Mouse (Mus musculus): ENCODE measurements around the gene Cdk2ap2. TPM values are rescaled to one million over a fixed set of nuclear protein-coding genes. Genes with fewer than 3 reads are reported as not detected.

Cdk2ap2 gene
- polyA plus RNA-seq, 1 experiment from 2014 or later = 134 TPM

GRCm38 (mm10) chr19:4147782-4148490, 51.0 kb downstream of the Cdk2ap2 start:
- Histone ChIP-seq H3K4me3 (ENCODE audit: low read depth, low read length) (peak overlapping the region; percentile 91), H3K27ac (replicated peaks) (peak overlapping the region; percentile 58; the same call in 1 of the 2 replicates), H3K9ac (ENCODE audit: low read length) (peak overlapping the region; percentile 56), H3K36me3 (ENCODE audit: control insufficient read depth, insufficient read depth, low read length) (peaks cover 5% of the 10 kb centered on the region; the same call in 1 of the 2 replicates), H3K4me2 (replicated peaks; ENCODE audit: low read depth) (peak overlapping the region; percentile 69), H3K9me3 (ENCODE audit: control insufficient read depth, low read length) (no peaks in the 10 kb centered on the region), H3K27me3 (ENCODE audit: control insufficient read depth, insufficient read depth, low read length) (no peaks in the 10 kb centered on the region), H3K4me1 (replicated peaks; ENCODE audit: control insufficient read depth, insufficient read depth) (no peaks in the 10 kb centered on the region)
- ATAC-seq (ENCODE audit: low FRiP score, low TSS enrichment) (no peak; the same call in 1 of the 2 replicates), DNase-seq (ENCODE audit: low spot score) (no peak)
- no peak for TF ChIP-seq EP300 (optimal IDR thresholded peaks at IDR 0.05)
- TF ChIP-seq CTCF (IDR thresholded peaks at IDR 0.05; ENCODE audit: low read depth) = no peak
- 39% methylated on average over 9 of the region's 9 CpGs for WGBS

GRCm38 (mm10) chr19:4148491-4148806, 51.5 kb downstream of the Cdk2ap2 start, which contains the start of gene Coro1b:
Gene Coro1b, plus strand, starts transcription at chr19:4148619.
- peak within 1 kb of the TSS; percentile 69 for H3K4me2 ChIP-seq (replicated peaks; ENCODE audit: low read depth)
- TF ChIP-seq CTCF (IDR thresholded peaks at IDR 0.05; ENCODE audit: low read depth) = no peak
- TF ChIP-seq EP300 (optimal IDR thresholded peaks at IDR 0.05) = peak; percentile 72
- under 1% methylated on average over 24 of the region's 33 CpGs for WGBS
- H3K27ac ChIP-seq (replicated peaks) = peak within 1 kb of the TSS; percentile 89
- H3K9ac ChIP-seq (ENCODE audit: low read length) = peak within 1 kb of the TSS; percentile 95
- peak within 1 kb of the TSS; percentile 91 for H3K4me3 ChIP-seq (ENCODE audit: low read depth, low read length)
- no peaks in the 10 kb centered on the region for H3K9me3 ChIP-seq (ENCODE audit: control insufficient read depth, low read length)
- peaks cover 9% of the 10 kb centered on the region; the same call in 1 of the 2 replicates for H3K36me3 ChIP-seq (ENCODE audit: control insufficient read depth, insufficient read depth, low read length)
- H3K4me1 ChIP-seq (replicated peaks; ENCODE audit: control insufficient read depth, insufficient read depth) = no peaks in the 10 kb centered on the region
- ATAC-seq (ENCODE audit: low FRiP score, low TSS enrichment) (peak; percentile 93), DNase-seq (ENCODE audit: low spot score) (peak; percentile 99)
- H3K27me3 ChIP-seq (ENCODE audit: control insufficient read depth, insufficient read depth, low read length) = no peaks in the 10 kb centered on the region

Other genes starting within 250 kb of the Cdk2ap2 start
- 21.2 and 24.2 TPM in 2 replicates for gene Chka, start 245.4 kb upstream of the Cdk2ap2 start, polyA plus RNA-seq (2015; fragmentation: Nextera tagmentation; extraction: Ambion mirVana)
- 17.4 and 21.8 TPM in 2 replicates for gene Tcirg1, start 190.0 kb upstream of the Cdk2ap2 start, polyA plus RNA-seq (2015; fragmentation: Nextera tagmentation; extraction: Ambion mirVana)
- gene Ndufs8, start 184.4 kb upstream of the Cdk2ap2 start, polyA plus RNA-seq (2015; fragmentation: Nextera tagmentation; extraction: Ambion mirVana) = 277 and 284 TPM in 2 replicates
- gene Aldh3b1, start 167.4 kb upstream of the Cdk2ap2 start, polyA plus RNA-seq (2015; fragmentation: Nextera tagmentation; extraction: Ambion mirVana) = 1.8 and 2.2 TPM in 2 replicates
- gene Unc93b1, start 162.0 kb upstream of the Cdk2ap2 start, polyA plus RNA-seq (2015; fragmentation: Nextera tagmentation; extraction: Ambion mirVana) = 17.4 and 19.7 TPM in 2 replicates
- 1.1 TPM in 2 replicates for gene Aldh3b3, start 138.5 kb upstream of the Cdk2ap2 start, polyA plus RNA-seq (2015; fragmentation: Nextera tagmentation; extraction: Ambion mirVana)
- gene Aldh3b2, start 124.9 kb upstream of the Cdk2ap2 start, polyA plus RNA-seq (2015; fragmentation: Nextera tagmentation; extraction: Ambion mirVana) = 75.8 and 84.1 TPM in 2 replicates
- gene Acy3, start 110.6 kb upstream of the Cdk2ap2 start, polyA plus RNA-seq (2015; fragmentation: Nextera tagmentation; extraction: Ambion mirVana) = 9.9 TPM in 2 replicates
- gene Tbx10, start 104.4 kb upstream of the Cdk2ap2 start, polyA plus RNA-seq (2015; fragmentation: Nextera tagmentation; extraction: Ambion mirVana) = 0.05 TPM in 1 of 2 replicates, not detected in the other
- 39.3 and 40.7 TPM in 2 replicates for gene Nudt8, start 96.6 kb upstream of the Cdk2ap2 start, polyA plus RNA-seq (2015; fragmentation: Nextera tagmentation; extraction: Ambion mirVana)
- 1.1 and 1.3 TPM in 2 replicates for gene Gm49405, start 96.6 kb upstream of the Cdk2ap2 start, polyA plus RNA-seq (2015; fragmentation: Nextera tagmentation; extraction: Ambion mirVana)
- gene Doc2g, start 93.9 kb upstream of the Cdk2ap2 start, polyA plus RNA-seq (2015; fragmentation: Nextera tagmentation; extraction: Ambion mirVana) = 1.2 and 1.7 TPM in 2 replicates
- gene Ndufv1, start 84.4 kb upstream of the Cdk2ap2 start, polyA plus RNA-seq (2015; fragmentation: Nextera tagmentation; extraction: Ambion mirVana) = 213 and 216 TPM in 2 replicates
- 1,012 and 1,081 TPM in 2 replicates for gene Gstp1, start 59.2 kb upstream of the Cdk2ap2 start, polyA plus RNA-seq (2015; fragmentation: Nextera tagmentation; extraction: Ambion mirVana)
- 85.2 and 93.1 TPM in 2 replicates for gene Gstp2, start 51.2 kb upstream of the Cdk2ap2 start, polyA plus RNA-seq (2015; fragmentation: Nextera tagmentation; extraction: Ambion mirVana)
- 7.1 and 9.7 TPM in 2 replicates for gene Gstp3, start 37.6 kb upstream of the Cdk2ap2 start, polyA plus RNA-seq (2015; fragmentation: Nextera tagmentation; extraction: Ambion mirVana)
- not detected in 2 replicates for gene Cabp2, start 15.6 kb upstream of the Cdk2ap2 start, polyA plus RNA-seq (2015; fragmentation: Nextera tagmentation; extraction: Ambion mirVana)
- 8.3 and 11.2 TPM in 2 replicates for gene Pitpnm1, start 2.8 kb downstream of the Cdk2ap2 start, polyA plus RNA-seq (2015; fragmentation: Nextera tagmentation; extraction: Ambion mirVana)
- gene Aip, start 28.7 kb downstream of the Cdk2ap2 start, polyA plus RNA-seq (2015; fragmentation: Nextera tagmentation; extraction: Ambion mirVana) = 47.0 and 48.0 TPM in 2 replicates
- 0.02 TPM in 1 of 2 replicates, not detected in the other for gene Gpr152, start 42.6 kb downstream of the Cdk2ap2 start, polyA plus RNA-seq (2015; fragmentation: Nextera tagmentation; extraction: Ambion mirVana)
- gene Cabp4, start 46.9 kb downstream of the Cdk2ap2 start, polyA plus RNA-seq (2015; fragmentation: Nextera tagmentation; extraction: Ambion mirVana) = 0.05 TPM in 1 of 2 replicates, not detected in the other
- 127 and 133 TPM in 2 replicates for gene Coro1b, start 51.4 kb downstream of the Cdk2ap2 start, polyA plus RNA-seq (2015; fragmentation: Nextera tagmentation; extraction: Ambion mirVana)
- 1.1 and 1.3 TPM in 2 replicates for gene Ptprcap, start 56.4 kb downstream of the Cdk2ap2 start, polyA plus RNA-seq (2015; fragmentation: Nextera tagmentation; extraction: Ambion mirVana)
- 41.1 and 49.3 TPM in 2 replicates for gene Rps6kb2, start 66.2 kb downstream of the Cdk2ap2 start, polyA plus RNA-seq (2015; fragmentation: Nextera tagmentation; extraction: Ambion mirVana)
- gene Carns1, start 78.3 kb downstream of the Cdk2ap2 start, polyA plus RNA-seq (2015; fragmentation: Nextera tagmentation; extraction: Ambion mirVana) = 1.5 TPM in 2 replicates
- gene Tbc1d10c, start 94.1 kb downstream of the Cdk2ap2 start, polyA plus RNA-seq (2015; fragmentation: Nextera tagmentation; extraction: Ambion mirVana) = 2.3 and 2.9 TPM in 2 replicates
- 497 and 506 TPM in 2 replicates for gene Ppp1ca, start 94.9 kb downstream of the Cdk2ap2 start, polyA plus RNA-seq (2015; fragmentation: Nextera tagmentation; extraction: Ambion mirVana)
- 11.0 and 11.3 TPM in 2 replicates for gene Rad9a, start 104.5 kb downstream of the Cdk2ap2 start, polyA plus RNA-seq (2015; fragmentation: Nextera tagmentation; extraction: Ambion mirVana)
- gene Clcf1, start 117.1 kb downstream of the Cdk2ap2 start, polyA plus RNA-seq (2015; fragmentation: Nextera tagmentation; extraction: Ambion mirVana) = 3.2 and 3.6 TPM in 2 replicates
- not detected in 2 replicates for gene AC109138.7, start 117.2 kb downstream of the Cdk2ap2 start, polyA plus RNA-seq (2015; fragmentation: Nextera tagmentation; extraction: Ambion mirVana)
- 42.8 and 45.0 TPM in 2 replicates for gene Pold4, start 134.7 kb downstream of the Cdk2ap2 start, polyA plus RNA-seq (2015; fragmentation: Nextera tagmentation; extraction: Ambion mirVana)
- 36.9 and 41.0 TPM in 2 replicates for gene Ssh3, start 172.0 kb downstream of the Cdk2ap2 start, polyA plus RNA-seq (2015; fragmentation: Nextera tagmentation; extraction: Ambion mirVana)
- gene Ankrd13d, start 186.0 kb downstream of the Cdk2ap2 start, polyA plus RNA-seq (2015; fragmentation: Nextera tagmentation; extraction: Ambion mirVana) = 5.0 and 5.2 TPM in 2 replicates
- gene Grk2, start 209.0 kb downstream of the Cdk2ap2 start, polyA plus RNA-seq (2015; fragmentation: Nextera tagmentation; extraction: Ambion mirVana) = 19.3 and 25.5 TPM in 2 replicates